Mouse (Mus musculus) urinary bladder, adult 2 months (tissue): ENCODE data around the gene Olfr948. TPM values are rescaled to one million over a fixed set of nuclear protein-coding genes. Genes with fewer than 3 reads are reported as not detected.

Source experiments
- DNase-seq: peaks from one replicate; pipeline ENCODE4 v3.0.0; 2022; ENCODE audit warnings: low spot score
- polyA plus RNA-seq: library from polyadenylated mRNA; depleted of rRNA; stranded (reverse); fragments of >200 nt; gene quantifications from 2 replicates; pipeline ENCODE4 v1.2.3, GENCODE M21; 2012; rRNA removed

The Olfr948 gene
- polyA plus RNA-seq = not detected in 2 replicates

DNA sequence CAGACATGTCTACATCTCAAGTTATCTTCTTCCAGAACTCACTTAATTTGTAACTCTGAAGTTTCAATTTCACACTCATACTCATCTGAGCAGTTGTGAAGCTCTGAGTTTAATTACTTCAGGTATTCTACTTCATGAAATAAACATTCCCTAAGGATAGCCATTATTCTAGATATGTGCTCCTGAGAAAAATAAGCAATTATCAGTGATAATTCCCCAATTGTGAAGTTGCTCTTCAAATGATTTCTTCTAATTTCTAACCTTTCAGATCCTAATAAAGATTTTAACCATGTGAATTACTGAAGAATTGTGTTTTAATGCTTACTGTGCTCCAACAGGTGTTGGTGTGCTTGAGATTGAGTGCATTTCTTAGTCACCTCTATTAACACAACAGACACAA, at the start of gene Olfr948:
Gene Olfr948 (minus strand): TSS at position 101 of the 400 bp plus-strand sequence.
- DNase-seq = no peak

DNA sequence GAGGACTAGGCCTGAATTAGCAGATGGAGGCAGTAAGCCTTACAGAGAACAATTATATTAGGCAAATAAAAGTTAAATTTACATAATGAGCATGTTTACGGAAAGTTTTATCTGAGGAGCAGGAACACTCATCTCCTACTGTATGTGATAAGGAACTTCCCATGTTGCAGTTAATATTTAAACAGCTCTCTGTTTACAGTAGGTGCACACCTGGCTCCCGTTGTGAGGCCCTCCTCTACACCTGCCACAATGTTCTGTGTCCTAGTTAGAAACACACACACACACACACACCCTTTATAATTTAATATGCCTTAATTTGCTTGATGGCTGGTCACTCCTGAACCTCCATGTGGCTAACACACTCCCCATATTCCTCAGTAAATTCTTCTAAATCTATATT, 38.7 kb downstream of the Olfr948 start:
- DNase-seq = no peak

DNA sequence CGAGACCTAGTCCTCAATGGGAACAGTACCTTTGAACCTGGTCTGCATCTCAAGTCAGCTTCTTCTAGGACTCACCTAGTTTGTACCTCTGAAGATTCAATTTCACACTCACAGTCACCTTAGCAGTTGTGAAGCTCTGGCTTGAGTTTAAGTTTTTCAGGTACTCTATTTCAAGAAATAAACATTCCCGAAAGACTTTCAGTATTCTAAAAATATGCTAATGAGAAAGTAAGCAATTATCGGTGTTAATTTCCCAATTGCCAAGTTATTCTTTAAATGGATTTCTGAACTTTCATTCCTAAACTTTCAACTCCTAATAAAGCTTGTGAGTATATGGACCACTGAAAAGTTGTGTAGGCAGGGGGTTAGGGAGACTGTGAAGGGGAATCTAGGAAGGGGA, 49.1 kb downstream of the Olfr948 start, which contains the start of gene Olfr945:
Gene Olfr945 (minus strand): TSS at position 101 of the 400 bp plus-strand sequence.
- DNase-seq = no peak

Other genes starting within 250 kb of the Olfr948 start
- not detected in 2 replicates for gene Olfr938, start 247.2 kb downstream of the Olfr948 start, polyA plus RNA-seq
- not detected in 2 replicates for gene Olfr27, start 197.9 kb downstream of the Olfr948 start, polyA plus RNA-seq
- gene Olfr943, start 159.7 kb downstream of the Olfr948 start, polyA plus RNA-seq = not detected in 2 replicates
- gene Olfr944, start 124.1 kb downstream of the Olfr948 start, polyA plus RNA-seq = not detected in 2 replicates
- gene Olfr1537, start 76.1 kb downstream of the Olfr948 start, polyA plus RNA-seq = not detected in 2 replicates
- not detected in 2 replicates for gene Olfr945, start 49.2 kb downstream of the Olfr948 start, polyA plus RNA-seq
- not detected in 2 replicates for gene Olfr951, start 61.4 kb upstream of the Olfr948 start, polyA plus RNA-seq
- not detected in 2 replicates for gene Olfr952, start 101.1 kb upstream of the Olfr948 start, polyA plus RNA-seq
- not detected in 2 replicates for gene Olfr954, start 130.7 kb upstream of the Olfr948 start, polyA plus RNA-seq
- not detected in 2 replicates for gene Olfr955, start 145.9 kb upstream of the Olfr948 start, polyA plus RNA-seq
- not detected in 2 replicates for gene Olfr44, start 167.9 kb upstream of the Olfr948 start, polyA plus RNA-seq
- gene Olfr957, start 189.8 kb upstream of the Olfr948 start, polyA plus RNA-seq = not detected in 2 replicates
- gene Olfr958, start 228.0 kb upstream of the Olfr948 start, polyA plus RNA-seq = not detected in 2 replicates
- gene Olfr959, start 249.5 kb upstream of the Olfr948 start, polyA plus RNA-seq = not detected in 2 replicates